Mouse (Mus musculus) limb, embryonic 14.5 days (tissue): ENCODE measurements around the gene Olfml2b. TPM values are rescaled to one million over a fixed set of nuclear protein-coding genes. Genes with fewer than 3 reads are reported as not detected.

ENCODE experiments used
- ATAC-seq: fragments of 200-750 bp; cut with Nextera tagmentation; 2 replicates; pipeline ENCODE4 v1.8.0; 2017; ENCODE audit warnings: low read depth, moderate number of reproducible peaks, moderate TSS enrichment; ENCODE audit not compliant: low FRiP score
- DNase-seq: peaks from one replicate; pipeline ENCODE4 v3.0.0-alpha.2; 2015; ENCODE audit warnings: low spot score
- H3K27ac ChIP-seq: fragments of 300-500 bp; sonication (generic); replicated peaks from 2 replicates; pipeline ENCODE4 v1.5.1; 2014; ENCODE audit warnings: low read depth, mild to moderate bottlenecking, low read length, moderate library complexity, mixed read lengths
- H3K27me3 ChIP-seq: fragments of 300-500 bp; sonication (generic); 2 replicates; pipeline ENCODE4 v1.6.1; 2014; ENCODE audit warnings: low read length, mixed read lengths; ENCODE audit not compliant: control insufficient read depth, insufficient read depth
- H3K36me3 ChIP-seq: fragments of 300-500 bp; sonication (generic); 2 replicates; pipeline ENCODE4 v1.6.1; 2014; ENCODE audit warnings: mild to moderate bottlenecking, low read length, moderate library complexity, mixed read lengths; ENCODE audit not compliant: control insufficient read depth, insufficient read depth
- H3K4me1 ChIP-seq: fragments of 300-500 bp; sonication (generic); 2 replicates; pipeline ENCODE4 v1.6.1; 2014; ENCODE audit warnings: antibody characterized with exemption, low read length, mixed read lengths; ENCODE audit not compliant: control insufficient read depth, insufficient read depth
- H3K4me2 ChIP-seq: fragments of 300-500 bp; sonication (generic); replicated peaks from 2 replicates; pipeline ENCODE4 v1.6.1; 2014; ENCODE audit warnings: low read depth, mild to moderate bottlenecking, low read length, moderate library complexity; ENCODE audit not compliant: severe bottlenecking
- H3K4me3 ChIP-seq: fragments of 300-500 bp; sonication (generic); replicated peaks from 2 replicates; pipeline ENCODE4 v1.5.1; 2014; ENCODE audit warnings: low read length
- H3K9ac ChIP-seq: fragments of 300-500 bp; sonication (generic); 2 replicates; pipeline ENCODE4 v1.6.1; 2014; ENCODE audit warnings: mild to moderate bottlenecking, low read depth, low read length, moderate library complexity; ENCODE audit not compliant: severe bottlenecking
- H3K9me3 ChIP-seq: fragments of 300-500 bp; sonication (generic); 2 replicates; pipeline ENCODE4 v1.6.1; 2016; ENCODE audit warnings: low read length; ENCODE audit not compliant: control insufficient read depth
- POLR2A ChIP-seq: fragments of 200-500 bp; IDR thresholded peaks from 2 replicates; pipeline ENCODE4 v1.8.0; 2012; ENCODE audit warnings: inconsistent platforms, mild to moderate bottlenecking, moderate library complexity, borderline replicate concordance; ENCODE audit not compliant: insufficient read depth, insufficient read length; ENCODE audit errors: extremely low read depth
- WGBS: fragments of 180-500 bp; shearing (Covaris S2); extraction: QIAGEN DNeasy Blood & Tissue Kit; methylation state at CpG from one replicate; pipeline ENCODE4 v1.1.7; 2014; 5-methylcytosine and 5-hydroxymethylcytosine counted together
- polyA plus RNA-seq, 2 experiments: library from polyadenylated mRNA; depleted of rRNA in 1 of 2; stranded (reverse) in 1 of 2; unstranded in 1 of 2; fragments of >200 nt; fragmentation: Nextera tagmentation in 1 of 2; extraction: Ambion mirVana in 1 of 2; gene quantifications; 2 replicates each; pipeline versions ENCODE4 v1.2.1 to v1.2.3; 2012 to 2014

The Olfml2b gene
- polyA plus RNA-seq, 2 experiments: 50.4 to 50.6 TPM

DNA sequence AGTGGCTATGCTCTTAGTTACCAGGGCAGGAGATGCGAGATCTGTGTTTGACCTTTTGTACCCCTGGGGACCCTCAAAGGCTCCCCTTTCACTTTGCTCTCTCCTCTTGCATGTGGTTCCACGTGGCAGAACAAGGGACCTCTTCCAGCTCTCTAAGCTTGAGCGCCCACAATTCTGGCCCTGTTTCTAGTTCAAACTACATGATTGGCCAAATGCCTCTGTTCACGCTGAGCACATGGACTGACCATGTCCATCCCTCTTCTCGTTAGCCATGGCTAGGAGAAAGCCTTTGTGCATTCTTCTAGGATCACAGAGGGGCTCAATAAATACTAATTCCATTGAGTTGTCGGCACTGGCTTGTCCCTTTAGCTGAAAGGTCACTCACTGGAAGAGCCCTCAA, 51.0 kb downstream of the Olfml2b start:
- DNase-seq (no peak), ATAC-seq (no peak)
- no peak for TF ChIP-seq POLR2A
- Histone ChIP-seq H3K4me2 (no peak overlapping the region), H3K4me1 (peaks cover 6% of the 10 kb centered on the region; the same call in 1 of the 2 replicates), H3K9me3 (no peaks in the 10 kb centered on the region), H3K36me3 (no peaks in the 10 kb centered on the region), H3K9ac (no peak overlapping the region), H3K27ac (no peak overlapping the region), H3K27me3 (no peaks in the 10 kb centered on the region), H3K4me3 (no peak overlapping the region)
- WGBS: 67% methylated on average over 6 of the region's 6 CpGs

- TF ChIP-seq POLR2A: no peak
- ATAC-seq (no peak), DNase-seq (no peak)
- Histone ChIP-seq H3K4me2 (no peak overlapping the region), H3K36me3 (no peaks in the 10 kb centered on the region), H3K4me1 (peaks cover 13% of the 10 kb centered on the region), H3K9ac (no peak overlapping the region), H3K4me3 (no peak overlapping the region), H3K27ac (no peak overlapping the region), H3K9me3 (no peaks in the 10 kb centered on the region), H3K27me3 (no peaks in the 10 kb centered on the region)
- 95% methylated on average over 8 of the region's 8 CpGs for WGBS
Observed at GRCm38 (mm10) chr1:170696996-170697395, 52.7 kb downstream of the Olfml2b start.

GRCm38 (mm10) chr1:170697771-170698356, 53.5 kb downstream of the Olfml2b start:
- no peak for TF ChIP-seq POLR2A
- Histone ChIP-seq H3K4me1 (peaks cover 13% of the 10 kb centered on the region), H3K27ac (no peak overlapping the region), H3K36me3 (no peaks in the 10 kb centered on the region), H3K4me3 (no peak overlapping the region), H3K9ac (no peak overlapping the region), H3K4me2 (no peak overlapping the region), H3K27me3 (no peaks in the 10 kb centered on the region), H3K9me3 (no peaks in the 10 kb centered on the region)
- ATAC-seq (no peak), DNase-seq (no peak)
- WGBS: 77% methylated on average over 7 of the region's 7 CpGs

- H3K4me1 ChIP-seq: peaks cover 13% of the 10 kb centered on the region
- H3K27ac ChIP-seq: no peak overlapping the region
- 90% methylated on average over 3 of the region's 3 CpGs for WGBS
- no peaks in the 10 kb centered on the region for H3K9me3 ChIP-seq
- H3K27me3 ChIP-seq: no peaks in the 10 kb centered on the region
- H3K4me2 ChIP-seq: no peak overlapping the region
- no peak for TF ChIP-seq POLR2A
- ATAC-seq (no peak), DNase-seq (no peak)
- no peaks in the 10 kb centered on the region for H3K36me3 ChIP-seq
- H3K4me3 ChIP-seq: no peak overlapping the region
- H3K9ac ChIP-seq: no peak overlapping the region
Observed at GRCm38 (mm10) chr1:170698771-170699170, 54.4 kb downstream of the Olfml2b start.

DNA sequence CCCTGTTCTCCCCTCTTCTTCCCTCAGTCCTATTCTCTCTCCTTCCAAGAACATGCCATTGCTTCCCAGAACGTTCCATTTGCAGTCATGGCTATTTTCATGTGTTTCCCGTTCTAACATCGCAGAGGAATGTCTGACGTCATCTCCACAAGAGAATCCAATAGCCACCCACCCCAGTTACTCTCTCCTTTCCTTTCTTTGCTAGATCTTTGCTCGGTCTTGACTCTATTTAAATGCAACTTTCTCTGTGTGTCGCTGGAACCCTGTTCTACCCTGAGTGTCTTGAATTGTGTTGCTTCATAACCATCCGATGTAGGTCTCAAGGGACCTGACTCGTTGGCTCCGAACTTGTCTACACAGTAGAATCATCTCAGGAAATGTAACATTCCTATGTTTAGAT, 55.2 kb downstream of the Olfml2b start:
- no peak for ATAC-seq

More for the DNA sequence above, 55.2 kb downstream of the Olfml2b start:
- no peaks in the 10 kb centered on the region for H3K9me3 ChIP-seq
- WGBS: 65% methylated on average over 9 of the region's 9 CpGs
- TF ChIP-seq POLR2A: no peak
- H3K4me1 ChIP-seq: peaks cover 13% of the 10 kb centered on the region
- no peaks in the 10 kb centered on the region for H3K27me3 ChIP-seq
- peak; percentile 39 for DNase-seq
- no peak overlapping the region for H3K4me3 ChIP-seq
- no peak overlapping the region for H3K4me2 ChIP-seq
- no peaks in the 10 kb centered on the region for H3K36me3 ChIP-seq
- no peak overlapping the region for H3K27ac ChIP-seq
- H3K9ac ChIP-seq: no peak overlapping the region
